Mouse (Mus musculus): ENCODE measurements at regions not wholly inside any gene's neighbourhood (a gene's known extent, or its start where the extent isn't known, plus 50 kb on each side); places are given as distances from the start of the nearest gene placed in this dataset.

DNA sequence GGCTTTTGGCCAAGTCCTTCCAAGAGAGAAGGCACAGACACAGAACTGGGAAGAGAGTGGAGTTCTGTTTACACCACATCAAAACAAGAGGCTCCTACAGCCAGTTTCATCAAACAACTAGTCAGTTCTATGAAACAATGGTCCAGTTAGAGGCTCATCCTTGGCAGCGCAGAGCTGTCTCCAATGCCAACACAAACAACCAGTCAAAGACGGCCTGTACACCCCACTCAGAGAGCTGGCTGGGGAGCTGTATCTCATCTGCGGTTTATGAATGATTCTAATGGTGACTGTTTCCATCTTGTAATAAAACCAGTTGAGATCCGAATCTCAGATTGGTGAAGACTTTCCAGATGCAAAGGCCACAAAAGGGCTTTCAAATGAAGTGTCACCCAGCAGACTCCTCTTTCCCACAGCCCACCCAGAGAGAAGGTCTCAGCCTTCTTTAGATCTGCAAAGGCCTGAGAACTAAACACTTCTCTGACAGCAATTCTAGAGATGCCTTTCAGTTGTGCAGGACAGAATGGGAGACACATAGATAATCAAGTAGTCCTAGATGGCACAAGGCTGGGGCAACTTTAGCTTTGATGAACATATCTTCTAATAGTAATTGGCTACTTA is 343.1 kb upstream of the Rasgrp1 start:
- no peak for DNase-seq (ENCODE audit: low read depth in 1 of 2, low spot score in 2 of 2)

- no peak for DNase-seq (ENCODE audit: low read depth in 1 of 2, low spot score in 2 of 2)
These were observed 350.7 kb upstream of the Rasgrp1 start for GRCm38 (mm10) chr2:117693537-117693936.

DNA sequence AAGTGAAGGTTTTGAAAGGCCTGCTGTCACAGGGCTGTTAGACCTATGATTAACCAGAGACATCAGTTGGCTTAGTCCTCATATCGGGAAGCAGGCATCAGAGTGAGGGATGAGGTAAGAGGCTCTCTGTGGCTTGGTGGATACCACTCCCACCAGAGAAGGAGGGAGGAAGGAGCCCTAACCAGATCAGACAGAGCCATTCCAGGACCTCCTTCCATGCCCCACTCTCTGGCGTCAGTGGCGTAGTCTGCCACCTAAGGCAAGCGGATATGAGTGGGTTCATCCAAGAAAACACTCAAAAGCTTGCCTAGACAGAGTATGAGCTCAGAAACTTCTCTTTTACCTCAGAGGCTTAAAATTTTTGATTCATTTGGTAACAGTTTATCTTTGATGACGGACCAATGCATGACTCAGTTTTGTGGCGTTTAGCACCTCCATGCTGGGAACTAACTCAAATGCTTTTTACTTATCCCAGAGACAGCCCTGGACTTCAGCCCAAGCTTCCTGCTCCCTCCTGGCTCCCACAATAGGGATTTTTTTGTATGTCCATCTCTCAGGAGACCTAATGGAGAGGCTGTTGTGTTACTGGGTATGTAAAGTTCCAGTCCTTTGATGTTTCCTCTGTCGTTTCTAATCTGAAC is 367.5 kb upstream of the Rasgrp1 start:
- no peak for DNase-seq (ENCODE audit: low read depth in 1 of 2, low spot score in 2 of 2)

GRCm38 (mm10) chr2:117724066-117724465 is 381.3 kb upstream of the Rasgrp1 start:
- no peak for DNase-seq (ENCODE audit: low read depth in 1 of 2, low spot score in 2 of 2)

DNA sequence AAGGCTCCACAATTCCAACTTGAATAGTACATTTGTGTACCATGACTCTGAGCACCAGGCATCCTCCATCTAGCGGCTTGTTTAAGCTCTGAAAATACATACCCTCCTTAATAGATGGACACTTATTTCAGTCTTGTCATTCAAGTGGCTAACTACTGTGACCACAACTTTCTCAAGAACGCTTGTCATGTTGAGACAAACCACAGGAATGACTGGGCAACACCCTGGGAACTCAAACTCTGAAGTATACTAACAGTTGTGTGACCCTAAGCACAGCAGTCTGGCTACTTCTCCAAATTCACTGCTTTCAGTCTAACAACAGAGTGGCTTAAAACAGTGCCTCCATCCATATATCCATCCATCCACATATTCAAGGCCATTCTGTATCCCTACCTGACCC is 380.4 kb upstream of the Thbs1 start:
- DNase-seq (ENCODE audit: low read depth in 1 of 2, low spot score in 2 of 2) = no peak

DNA sequence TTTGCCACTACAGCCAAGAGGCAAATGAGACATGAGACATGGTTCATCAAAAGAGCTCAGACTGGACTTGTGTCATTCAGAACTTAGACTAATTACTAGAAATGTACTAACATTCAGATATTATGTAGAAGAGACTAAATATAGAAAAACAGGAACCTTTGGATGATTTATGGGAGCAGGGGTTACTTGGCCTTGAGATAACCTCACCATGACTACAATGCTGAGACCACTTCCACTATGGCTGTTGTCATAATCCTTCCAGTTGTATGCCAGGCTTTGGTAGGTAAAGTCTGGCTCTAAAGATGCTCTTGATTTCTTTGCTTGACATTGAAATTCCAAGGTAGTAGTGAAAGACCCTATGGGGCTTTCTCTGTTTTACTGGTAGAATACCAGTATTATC is 369.3 kb upstream of the Thbs1 start:
- DNase-seq (ENCODE audit: low read depth in 1 of 2, low spot score in 2 of 2) = no peak

DNA sequence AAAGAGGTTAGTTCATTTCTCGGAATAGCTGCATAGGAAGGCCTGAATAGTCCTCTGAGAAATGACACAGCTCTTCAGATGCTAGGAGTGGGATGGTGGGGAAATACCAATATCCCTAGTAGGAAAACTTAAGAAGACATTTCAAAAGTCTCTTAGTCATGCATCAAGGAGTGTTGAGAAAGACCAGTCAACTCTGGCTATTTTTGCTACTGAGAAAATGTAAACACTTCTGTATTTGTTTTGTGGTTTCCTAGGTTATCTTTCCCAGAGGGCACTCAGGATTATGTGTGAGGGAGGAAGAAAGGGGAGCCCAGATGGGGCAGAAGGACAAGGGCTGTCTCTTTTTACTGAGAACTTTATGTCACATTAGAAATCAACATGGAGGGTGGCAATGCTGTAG is 367.8 kb upstream of the Thbs1 start:
- DNase-seq (ENCODE audit: low read depth in 1 of 2, low spot score in 2 of 2) = no peak

DNA sequence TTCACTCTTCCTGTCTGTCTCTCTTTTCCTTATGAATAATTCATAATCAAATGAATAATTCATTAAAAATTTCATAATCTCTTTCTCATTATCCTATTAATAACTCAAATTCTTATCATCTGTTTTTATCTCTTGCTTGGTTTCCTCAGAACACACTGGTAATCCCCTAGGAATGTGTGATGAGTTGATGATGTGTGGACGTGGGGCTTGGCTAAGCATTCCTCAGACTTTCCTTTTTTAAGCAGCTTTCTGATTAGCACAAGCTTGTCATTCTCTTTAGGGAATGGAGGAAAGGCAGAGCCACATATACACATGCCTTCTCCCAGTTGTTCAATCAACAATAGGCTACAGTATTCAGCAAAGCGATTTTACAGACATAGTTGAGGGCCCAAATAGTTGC is 365.9 kb upstream of the Thbs1 start:
- DNase-seq (ENCODE audit: low read depth in 1 of 2, low spot score in 2 of 2) = no peak

DNA sequence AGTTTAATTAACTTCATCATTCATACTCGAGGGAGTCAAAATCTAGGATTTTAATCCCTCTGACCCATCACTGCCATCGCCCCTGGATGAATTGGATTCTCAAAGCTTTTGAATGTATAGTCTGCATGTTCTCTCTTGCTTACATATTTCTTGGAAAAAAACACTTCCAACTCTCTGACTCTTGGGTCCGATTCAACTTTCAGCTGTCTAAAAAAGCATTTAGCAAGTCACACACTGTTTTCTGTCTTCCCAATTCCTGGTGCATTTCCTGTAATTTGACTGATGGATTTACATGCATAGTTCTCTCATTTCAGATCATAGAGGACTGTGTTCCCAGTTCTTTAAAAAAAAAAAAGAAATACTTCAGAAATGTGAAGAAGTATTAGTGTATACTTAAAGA is 364.5 kb upstream of the Thbs1 start:
- DNase-seq (ENCODE audit: low read depth in 1 of 2, low spot score in 2 of 2) = no peak

DNA sequence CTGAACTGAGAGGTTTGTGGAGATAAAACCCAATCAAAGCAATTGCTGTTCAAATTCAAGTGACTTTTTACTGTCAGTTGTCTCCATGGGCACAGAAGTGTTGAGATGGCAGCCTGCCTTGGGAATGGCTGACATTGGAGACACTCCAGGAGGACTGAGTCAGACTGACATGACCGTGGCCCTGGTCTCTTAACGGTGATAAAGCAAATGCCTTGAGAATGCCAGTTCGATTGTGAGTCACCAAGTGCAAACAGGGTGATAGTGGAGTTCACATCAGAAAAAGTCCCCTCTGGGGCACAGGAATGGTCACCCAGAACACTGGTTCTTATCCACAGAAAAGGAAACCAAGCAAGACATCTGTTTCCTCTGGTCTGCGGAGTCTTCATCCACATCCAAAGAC is 362.8 kb upstream of the Thbs1 start:
- DNase-seq (ENCODE audit: low read depth in 1 of 2, low spot score in 2 of 2) = no peak

DNA sequence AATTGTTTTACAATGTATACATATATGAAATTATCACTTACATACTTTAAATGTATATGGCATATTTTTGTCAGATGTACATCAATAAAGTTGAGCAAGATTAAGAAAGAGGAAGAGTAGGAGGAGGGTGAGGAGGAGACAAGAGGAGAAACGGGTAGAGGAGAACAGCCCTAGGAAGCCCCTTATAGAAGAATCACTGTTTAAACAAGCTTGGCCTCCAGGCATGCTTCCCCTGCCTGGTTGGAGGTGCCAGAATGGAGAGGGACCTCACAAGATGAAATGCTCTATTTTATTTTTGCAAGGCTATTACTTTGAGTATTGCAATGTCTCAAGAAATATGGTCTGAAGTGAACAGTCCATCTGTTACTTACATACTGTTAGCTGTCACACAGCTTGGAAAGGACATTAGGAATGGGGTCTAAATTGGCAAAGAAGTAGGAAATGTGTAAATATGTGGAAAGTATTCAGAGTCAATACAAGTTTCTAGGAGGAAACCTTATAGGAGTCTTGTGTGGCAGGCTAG is 352.1 kb upstream of the Thbs1 start:
- DNase-seq (ENCODE audit: low read depth in 1 of 2, low spot score in 2 of 2) = no peak

GRCm38 (mm10) chr2:117763631-117764030 is 348.0 kb upstream of the Thbs1 start:
- no peak for DNase-seq (ENCODE audit: low read depth in 1 of 2, low spot score in 2 of 2)

DNA sequence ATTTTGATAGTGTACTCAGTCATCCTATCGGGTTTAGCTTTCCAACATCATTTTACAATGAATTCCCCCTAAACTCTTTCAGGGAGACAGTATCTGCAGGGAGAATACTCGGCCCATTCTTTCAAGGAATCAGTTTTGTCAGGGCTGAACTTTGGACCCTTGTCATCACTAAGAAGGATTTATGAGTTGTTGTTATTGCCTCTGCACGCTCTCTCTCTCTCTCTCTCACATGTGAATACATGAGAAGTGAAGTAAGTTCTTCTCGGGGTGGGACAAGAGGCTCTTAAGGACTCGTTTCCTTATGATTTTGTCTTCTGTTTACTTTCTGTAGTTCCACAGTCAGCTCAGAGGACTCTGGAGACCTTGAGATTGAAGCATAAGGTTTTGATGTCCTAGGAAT is 346.1 kb upstream of the Thbs1 start:
- DNase-seq (ENCODE audit: low read depth in 1 of 2, low spot score in 2 of 2) = no peak

DNA sequence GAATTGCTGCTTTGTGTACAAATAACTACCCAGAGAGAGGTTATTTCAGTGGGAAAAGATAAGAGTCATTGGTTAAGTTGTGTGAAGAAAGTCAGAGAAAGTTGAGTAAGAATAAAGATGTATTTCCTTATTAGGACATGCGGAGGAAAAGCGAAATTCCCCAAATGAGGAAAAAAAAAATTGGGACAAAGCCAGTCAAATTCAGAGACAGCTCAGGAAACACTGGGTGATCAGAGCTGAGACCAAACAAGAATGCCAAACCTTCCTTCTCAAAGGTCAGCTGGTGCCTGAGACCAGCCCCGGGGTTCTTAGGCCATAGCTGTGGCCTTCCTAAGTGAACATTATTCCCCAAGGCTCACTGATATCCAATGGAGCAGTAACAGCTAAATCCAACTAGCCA is 345.2 kb upstream of the Thbs1 start:
- DNase-seq (ENCODE audit: low read depth in 1 of 2, low spot score in 2 of 2) = no peak

DNA sequence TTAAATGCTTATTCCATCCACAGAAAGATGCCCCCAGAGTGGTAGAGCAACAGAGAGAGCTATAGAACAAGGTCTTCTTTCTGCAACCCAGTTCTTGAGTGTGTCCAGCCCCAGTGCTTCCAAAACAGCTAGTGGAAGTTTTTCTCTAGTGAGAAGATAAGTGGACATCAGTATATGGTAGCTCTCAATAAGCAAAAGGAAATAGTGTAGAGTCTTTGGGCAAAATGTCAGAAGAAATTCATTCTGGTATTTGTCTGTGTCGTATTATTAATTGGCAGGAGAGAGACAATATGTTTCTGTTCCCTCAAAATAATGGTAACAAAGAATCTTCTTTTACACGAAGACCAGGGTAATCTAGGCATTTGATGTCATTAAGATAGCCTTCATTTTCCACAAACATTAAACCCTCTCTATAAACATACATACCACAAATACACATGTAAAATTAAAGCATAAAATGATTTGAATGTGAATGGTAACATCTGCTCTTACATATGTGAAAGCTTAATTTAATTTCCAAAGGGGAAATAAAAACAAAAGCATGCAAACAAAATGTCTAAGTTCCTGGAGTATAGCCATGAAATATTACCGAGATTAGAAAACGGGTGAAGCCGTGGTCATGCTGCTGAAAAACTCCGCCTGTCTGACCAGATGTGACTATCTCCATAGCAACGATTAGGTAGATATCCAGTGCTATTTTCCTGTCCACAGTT is 342.1 kb upstream of the Thbs1 start:
- no peak for DNase-seq (ENCODE audit: low read depth in 1 of 2, low spot score in 2 of 2)

DNA sequence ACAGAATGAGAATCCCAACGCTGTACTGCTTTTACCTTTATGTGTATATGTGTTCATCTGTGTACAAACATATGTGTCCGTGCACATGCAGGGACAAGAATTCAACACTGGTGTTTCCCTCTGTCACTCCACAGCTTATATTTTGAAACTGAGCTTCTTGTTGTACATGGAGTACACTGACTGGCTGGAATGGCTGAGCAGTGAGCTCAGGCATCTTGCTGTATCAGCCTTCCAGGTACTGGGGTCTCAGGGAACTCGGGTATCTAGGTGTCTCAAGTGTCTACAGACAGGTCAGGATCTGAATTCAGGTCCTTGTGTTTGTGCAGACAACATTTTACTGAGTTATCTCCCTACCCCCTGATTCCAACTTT is 341.6 kb upstream of the Thbs1 start:
- no peak for DNase-seq (ENCODE audit: low read depth in 1 of 2, low spot score in 2 of 2)

DNA sequence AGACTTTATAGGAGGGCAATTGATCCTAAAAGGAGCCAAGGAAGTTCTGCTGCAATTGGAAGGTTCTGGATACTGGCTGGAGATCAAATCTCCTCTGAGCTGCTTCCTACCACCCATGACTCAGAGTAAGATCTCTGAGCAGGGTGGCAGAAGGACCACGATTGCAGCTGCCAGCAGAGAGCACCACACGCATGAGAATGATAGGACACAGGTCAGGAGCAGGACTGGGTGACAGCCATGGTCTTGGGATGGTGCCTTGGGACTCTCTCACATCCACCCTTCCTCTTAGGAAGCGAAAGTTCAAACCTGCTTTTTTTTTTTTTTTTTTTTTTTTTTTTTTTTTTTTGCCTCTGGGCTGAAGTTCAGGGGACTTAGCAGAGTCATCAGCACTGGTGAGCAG is 331.4 kb upstream of the Thbs1 start:
- no peak for DNase-seq (ENCODE audit: low read depth in 1 of 2, low spot score in 2 of 2)

DNA sequence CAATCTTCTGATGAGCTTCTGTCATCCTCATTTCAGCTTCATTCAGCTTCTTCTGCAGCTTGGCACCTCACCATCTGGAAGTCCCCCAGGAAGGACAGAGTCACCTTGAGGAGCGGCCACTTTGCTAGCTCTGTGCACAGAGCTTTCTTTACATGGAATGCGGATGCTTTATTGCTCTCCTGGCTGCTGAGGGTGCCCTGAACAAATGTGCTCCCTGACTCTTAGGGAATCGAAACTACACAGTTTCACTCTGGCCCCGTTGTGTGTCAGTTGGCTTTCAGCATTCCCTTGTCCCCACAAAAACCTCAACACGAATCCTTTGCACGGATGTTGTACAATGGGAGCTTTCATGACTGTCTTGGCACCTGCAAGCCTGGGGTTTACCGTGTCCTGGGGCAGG is 330.9 kb upstream of the Thbs1 start:
- no peak for DNase-seq (ENCODE audit: low read depth in 1 of 2, low spot score in 2 of 2)

- no peak for DNase-seq (ENCODE audit: low read depth in 1 of 2, low spot score in 2 of 2)
These were observed 324.4 kb upstream of the Thbs1 start for GRCm38 (mm10) chr2:117787321-117787720.

DNA sequence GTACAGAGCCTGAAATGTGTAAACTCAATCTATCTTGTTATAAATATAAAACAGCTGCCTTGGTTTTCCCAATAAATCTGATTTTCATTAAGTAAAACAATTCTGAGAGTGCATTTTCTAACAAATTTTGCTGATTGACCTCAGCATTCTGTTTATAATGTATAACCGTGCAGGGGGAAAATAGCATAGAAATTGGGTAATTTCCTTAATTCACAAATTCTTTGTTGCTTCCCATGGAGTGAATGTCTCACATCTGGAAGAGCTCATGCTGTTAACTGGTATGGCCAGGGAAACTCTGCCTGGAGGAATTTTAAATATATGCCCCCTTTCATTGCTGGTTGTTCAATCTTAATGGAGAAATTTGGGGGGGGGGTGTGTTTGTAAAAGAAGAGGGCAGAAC is 317.4 kb upstream of the Thbs1 start:
- no peak for DNase-seq (ENCODE audit: low read depth in 1 of 2, low spot score in 2 of 2)

GRCm38 (mm10) chr2:117801946-117802600 is 309.6 kb upstream of the Thbs1 start:
- no peak for DNase-seq (ENCODE audit: low read depth in 1 of 2, low spot score in 2 of 2)

DNA sequence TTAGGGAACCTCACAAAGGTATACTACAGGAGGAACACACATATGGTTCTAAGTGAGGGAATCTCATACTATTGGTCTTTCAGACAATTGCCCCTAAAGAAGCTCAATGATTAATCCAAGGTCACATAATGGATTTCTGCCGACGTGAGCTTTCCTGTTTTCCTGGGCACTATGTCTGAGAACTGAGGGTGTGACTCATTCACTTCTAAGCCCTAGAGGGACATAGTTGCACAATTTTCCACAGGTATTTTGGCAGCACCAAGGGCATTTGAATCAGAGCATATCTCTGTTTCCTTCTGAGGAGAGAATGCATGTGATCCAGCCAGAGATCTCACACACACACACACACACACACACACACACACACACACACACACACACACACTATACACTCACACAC is 309.0 kb upstream of the Thbs1 start:
- DNase-seq (ENCODE audit: low read depth in 1 of 2, low spot score in 2 of 2) = no peak
